Mouse (Mus musculus) heart, postnatal 0 days (tissue): ENCODE results near the gene Adssl1.

Experiments used
- CTCF ChIP-seq: IDR thresholded peaks from 2 replicates; pipeline ENCODE4 v1.5.1; 2016; ENCODE audit warnings: antibody characterized with exemption, control low read depth, low read depth
- EP300 ChIP-seq: IDR thresholded peaks from 2 replicates; pipeline ENCODE4 v1.6.1; 2016; ENCODE audit warnings: antibody characterized with exemption, low read depth

DNA sequence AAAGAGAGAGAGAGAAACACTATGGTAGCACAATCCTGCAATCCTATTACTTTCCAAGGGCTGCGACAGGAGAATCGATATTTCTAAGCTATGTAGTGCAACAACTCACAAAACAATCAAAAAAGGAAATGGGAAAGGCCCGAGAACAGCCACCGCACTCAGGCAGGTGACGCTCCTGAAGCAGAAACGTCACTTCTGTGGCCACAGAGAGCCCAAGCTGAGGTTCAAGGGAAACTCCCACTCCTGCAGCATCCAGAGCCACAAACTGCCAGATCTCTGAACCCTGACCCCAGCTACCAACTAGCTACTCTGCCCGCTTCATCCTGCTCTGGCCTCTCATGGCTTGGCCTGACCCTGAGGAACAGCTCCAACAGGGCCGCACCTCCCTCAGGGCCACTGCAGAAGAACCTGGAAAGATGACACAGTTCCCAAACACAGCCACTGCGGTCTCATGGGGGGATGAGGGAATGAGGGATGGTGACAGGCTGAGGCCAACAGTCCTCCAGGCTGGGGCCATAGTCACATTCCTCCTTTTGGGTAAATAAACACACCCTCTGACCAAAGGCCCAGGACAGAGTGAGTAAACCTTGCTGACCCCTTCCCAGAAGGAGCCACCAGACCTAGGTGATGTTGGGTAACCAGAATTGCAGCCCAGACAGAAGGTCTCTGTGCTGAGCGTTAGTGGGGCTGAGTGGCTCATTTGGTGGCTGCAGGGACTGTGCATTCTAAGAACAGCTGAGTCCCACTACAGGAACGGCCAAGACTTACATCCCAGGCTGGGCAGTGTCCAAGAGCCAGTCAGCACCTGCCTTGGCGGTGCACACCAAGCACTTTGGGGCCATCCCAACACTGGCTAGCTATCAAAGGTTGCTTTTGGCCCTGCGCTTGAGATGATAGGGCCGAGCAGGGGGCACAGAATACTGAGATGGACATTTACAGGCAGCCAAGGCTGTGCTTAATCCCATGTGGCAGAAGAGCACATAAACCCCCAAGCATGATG is 32.4 kb upstream of the Adssl1 start:
- TF ChIP-seq CTCF (no peak), EP300 (no peak)
